Mouse (Mus musculus): Measurements from ENCODE around the gene Shank2.
A peak's percentile ranks its signal among the peaks of the same experiment; 100 is the strongest.

Shank2 gene

DNA sequence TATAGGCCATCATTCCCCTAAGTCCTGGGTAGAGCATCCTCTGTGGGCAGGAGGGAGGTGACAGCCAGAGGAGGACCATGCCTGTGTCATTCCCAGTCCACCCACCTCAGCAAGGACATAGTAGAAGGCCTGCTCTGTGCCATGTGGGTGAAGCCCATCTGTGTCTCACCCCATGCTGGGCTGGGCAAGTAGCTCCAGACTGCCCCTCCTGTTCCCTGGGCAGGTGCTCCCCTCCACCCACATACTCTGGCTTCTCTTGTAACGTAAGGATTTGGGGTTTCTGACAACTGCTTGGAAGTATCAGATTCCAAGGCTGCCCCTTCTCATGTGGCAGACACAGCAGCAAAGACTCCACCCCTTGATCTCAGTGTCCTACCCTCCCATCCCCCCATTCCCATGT is 227.7 kb downstream of the Shank2 start:
- no peak for DNase-seq (ENCODE audit: low spot score)

- no peak for DNase-seq (ENCODE audit: low spot score)
Measured at GRCm38 (mm10) chr7:144232132-144232706, 230.5 kb downstream of the Shank2 start.

GRCm38 (mm10) chr7:144233479-144233878 is 231.8 kb downstream of the Shank2 start:
- no peak for DNase-seq (ENCODE audit: low spot score)

DNA sequence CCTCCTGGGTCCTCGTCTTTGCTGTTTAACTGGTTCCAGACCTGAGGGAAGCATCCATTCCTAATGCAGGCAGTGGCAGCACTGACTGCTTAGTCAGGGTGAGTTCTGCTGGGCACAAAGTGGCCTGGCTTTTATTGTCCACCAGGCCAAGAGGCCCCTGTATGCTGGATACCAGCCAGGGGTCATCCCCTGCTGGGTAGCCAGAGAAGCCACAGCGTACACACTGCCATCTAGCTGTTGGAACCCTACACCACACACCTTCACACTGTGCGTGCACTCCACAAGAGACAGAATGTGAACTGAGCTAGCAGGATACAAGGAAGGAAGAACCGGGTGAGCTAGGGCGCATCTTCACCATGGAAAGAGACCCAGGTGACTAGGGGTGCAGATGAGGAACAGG is 233.1 kb downstream of the Shank2 start:
- no peak for DNase-seq (ENCODE audit: low spot score)

DNA sequence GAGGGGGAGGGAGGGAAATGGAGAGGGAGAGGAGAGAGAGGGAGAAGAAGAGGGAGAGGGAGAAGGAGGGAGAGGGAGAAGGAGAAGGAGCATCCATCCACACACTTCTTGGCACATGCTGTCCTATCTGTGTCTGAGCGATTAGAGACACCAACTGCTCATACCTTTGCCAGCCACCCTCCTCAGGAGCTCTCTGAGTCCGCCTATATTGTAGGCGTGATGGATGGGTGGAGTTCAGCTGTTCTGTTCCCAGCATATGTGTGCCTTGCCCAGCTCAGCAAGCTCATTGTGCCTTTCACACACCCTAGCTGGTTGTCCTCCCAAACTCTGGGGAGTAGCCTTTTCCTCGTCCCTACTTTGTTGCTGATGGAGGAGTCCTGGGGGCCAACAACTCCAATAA is 233.8 kb downstream of the Shank2 start:
- no peak for DNase-seq (ENCODE audit: low spot score)

GRCm38 (mm10) chr7:144236802-144237201 is 235.1 kb downstream of the Shank2 start:
- DNase-seq (ENCODE audit: low spot score), result no peak

GRCm38 (mm10) chr7:144238409-144238808 is 236.7 kb downstream of the Shank2 start:
- peak; percentile 59 for DNase-seq (ENCODE audit: low spot score)

- no peak for DNase-seq (ENCODE audit: low spot score)
Measured at GRCm38 (mm10) chr7:144238992-144239391, 237.3 kb downstream of the Shank2 start.

- DNase-seq (ENCODE audit: low spot score), result no peak
Measured at GRCm38 (mm10) chr7:144239571-144240370, 238.0 kb downstream of the Shank2 start.

GRCm38 (mm10) chr7:144240736-144241343 is 239.1 kb downstream of the Shank2 start:
- no peak for DNase-seq (ENCODE audit: low spot score)

- DNase-seq (ENCODE audit: low spot score), result no peak
Measured at GRCm38 (mm10) chr7:144244203-144244602, 242.5 kb downstream of the Shank2 start.

- DNase-seq (ENCODE audit: low spot score), result no peak
Measured at GRCm38 (mm10) chr7:144246271-144246670, 244.5 kb downstream of the Shank2 start.

DNA sequence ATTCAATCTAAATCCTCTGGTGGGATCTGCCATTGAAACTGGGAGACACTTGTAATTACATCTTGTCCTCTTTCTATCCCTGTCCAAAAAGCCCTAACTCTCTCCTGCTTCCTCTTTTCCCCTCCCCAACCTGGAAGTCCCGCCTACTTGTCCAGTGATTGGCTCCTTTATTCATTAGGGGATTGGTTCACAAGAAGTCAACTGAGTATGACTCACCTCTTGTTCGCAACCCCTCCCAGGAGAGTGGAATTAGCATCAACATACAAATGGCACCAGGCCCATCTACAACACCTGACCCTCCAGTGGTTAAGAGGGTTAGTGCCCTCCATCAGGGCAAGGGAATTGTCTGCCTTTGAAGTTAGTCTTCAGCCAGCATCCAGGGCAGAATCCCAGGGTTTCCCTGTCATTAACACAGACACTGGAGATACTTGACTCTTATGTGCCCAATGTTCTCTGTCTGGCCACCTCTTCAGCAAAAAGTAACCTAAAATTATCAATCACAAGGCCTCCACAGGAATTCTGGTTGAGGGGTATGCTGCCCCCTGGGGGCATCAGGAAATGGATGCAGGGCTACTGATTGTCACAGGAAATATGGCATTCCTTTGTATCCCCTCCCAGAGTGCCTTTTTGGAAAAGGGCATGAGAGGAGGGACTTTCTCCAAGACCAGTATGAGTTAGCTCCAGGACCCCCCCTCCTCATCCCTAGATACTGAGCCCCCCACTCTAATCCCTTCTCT is 247.1 kb downstream of the Shank2 start:
- no peak for DNase-seq (ENCODE audit: low spot score)

DNA sequence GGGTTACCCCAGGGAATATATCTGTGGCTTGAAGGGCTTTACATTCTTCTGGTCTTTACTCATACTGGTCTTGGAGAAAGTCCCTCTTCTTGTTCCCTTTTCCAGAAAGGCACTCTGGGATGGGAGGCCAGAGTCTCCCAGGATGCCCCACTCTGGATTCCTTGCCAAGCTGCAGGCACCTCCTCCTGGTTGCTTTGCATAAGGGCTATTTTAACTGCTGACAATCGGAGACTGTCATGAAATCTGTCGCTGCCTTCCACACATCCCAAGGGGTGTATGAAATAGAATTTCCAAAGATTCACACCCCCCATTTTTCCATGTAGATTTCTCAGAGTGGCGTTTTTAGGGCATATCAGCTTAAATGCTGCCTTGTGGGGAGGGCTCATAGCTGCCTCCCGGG is 249.1 kb downstream of the Shank2 start:
- DNase-seq (ENCODE audit: low spot score), result no peak

- DNase-seq (ENCODE audit: low spot score), result peak; percentile 49
Measured at GRCm38 (mm10) chr7:144251250-144251649, 249.5 kb downstream of the Shank2 start.

DNA sequence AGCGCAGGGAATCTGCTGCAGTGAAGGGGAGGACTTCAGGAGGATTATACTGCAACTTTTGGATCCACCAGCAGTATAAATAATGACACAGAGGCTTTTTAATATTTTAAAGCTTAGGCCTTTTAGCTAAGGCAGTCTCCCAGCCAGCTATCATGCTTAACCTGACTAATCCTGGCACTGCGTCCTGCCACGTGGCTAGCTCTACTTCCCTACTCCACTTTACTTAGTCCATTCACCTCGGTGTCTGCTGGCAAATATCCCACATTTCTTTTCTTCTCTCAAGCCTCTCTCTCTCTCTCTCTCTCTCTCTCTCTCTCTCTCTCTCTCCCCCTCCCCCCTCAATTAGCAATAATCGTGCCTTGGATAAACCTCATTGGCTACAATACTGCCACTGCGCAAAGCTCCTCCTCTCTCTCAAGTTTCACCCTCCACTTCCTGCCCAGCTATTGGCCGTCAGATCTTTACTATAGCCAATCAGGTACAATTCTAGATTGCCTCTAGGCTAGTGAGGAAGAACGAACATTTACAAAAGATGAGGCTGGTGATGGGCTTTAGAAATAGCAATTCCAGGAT is 253.0 kb downstream of the Shank2 start:
- no peak for DNase-seq (ENCODE audit: low spot score)

DNA sequence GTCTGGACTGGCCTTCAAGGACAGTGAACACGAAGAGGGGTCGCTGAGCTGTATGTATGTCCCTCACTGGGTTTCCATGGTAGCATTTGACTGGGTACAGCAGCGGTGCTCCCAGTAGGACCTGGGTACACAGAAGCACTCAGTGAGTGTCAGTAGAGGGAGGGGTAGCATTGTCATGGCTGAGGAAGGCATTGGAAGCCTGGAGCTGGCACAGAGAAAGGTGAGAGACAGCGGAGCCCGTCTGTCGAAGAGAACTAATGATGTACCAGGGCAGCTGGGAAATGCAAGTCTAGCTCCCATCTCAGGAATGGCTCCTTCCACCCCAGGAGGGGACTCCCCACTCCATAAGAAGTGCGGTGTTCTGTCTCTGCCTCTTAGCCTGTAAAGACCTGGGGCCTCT is 256.1 kb downstream of the Shank2 start:
- DNase-seq (ENCODE audit: low spot score), result no peak

DNA sequence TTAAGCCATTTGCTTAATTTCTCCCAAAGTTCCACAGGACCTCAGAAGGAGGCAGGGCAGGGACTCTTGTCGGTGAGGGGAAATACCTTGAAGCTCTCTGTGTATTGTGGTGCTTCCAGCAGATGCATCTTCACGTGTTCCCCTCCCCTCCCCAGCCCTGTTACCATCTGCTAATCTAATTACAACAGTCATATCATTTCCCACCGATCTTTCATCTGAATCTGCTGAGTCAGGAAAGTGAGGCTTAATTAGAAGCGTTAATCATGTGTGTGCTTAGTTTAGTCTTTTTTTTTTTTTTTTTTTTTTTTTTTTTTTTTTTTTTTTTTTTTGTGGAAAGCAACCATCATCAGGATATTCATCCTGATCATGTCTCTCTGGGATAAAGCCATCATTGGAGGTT is 256.6 kb downstream of the Shank2 start:
- DNase-seq (ENCODE audit: low spot score), result no peak

- DNase-seq (ENCODE audit: low spot score), result no peak
Measured at GRCm38 (mm10) chr7:144262666-144263065, 260.9 kb downstream of the Shank2 start.

GRCm38 (mm10) chr7:144266745-144267144 is 265.0 kb downstream of the Shank2 start:
- DNase-seq (ENCODE audit: low spot score), result no peak

GRCm38 (mm10) chr7:144268329-144268728 is 266.6 kb downstream of the Shank2 start:
- peak; percentile 52 for DNase-seq (ENCODE audit: low spot score)

DNA sequence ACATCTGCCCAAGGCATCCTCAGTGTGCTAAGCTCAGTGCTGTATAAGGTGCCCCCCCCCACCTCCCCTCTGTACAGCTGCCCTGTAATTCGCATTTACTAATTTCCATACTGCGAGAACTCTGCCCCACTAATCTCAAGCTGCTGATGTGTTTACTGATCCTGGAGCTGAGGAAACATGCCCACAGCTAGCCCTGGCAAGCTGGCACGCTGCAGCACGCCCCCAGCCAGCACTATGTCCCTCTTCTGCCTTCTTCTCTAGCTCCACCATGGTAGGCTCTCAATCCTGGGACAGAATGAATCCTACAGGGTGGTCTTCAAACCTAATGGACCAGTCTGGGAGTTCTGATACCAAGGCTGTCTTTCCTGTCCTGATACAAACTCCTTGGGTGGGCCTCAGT is 267.1 kb downstream of the Shank2 start:
- no peak for DNase-seq (ENCODE audit: low spot score)

All from layer of hippocampus, adult 11-12 months (tissue).